ENCODE assay signal across 9 mouse cellular contexts in the genomic region with DNA sequence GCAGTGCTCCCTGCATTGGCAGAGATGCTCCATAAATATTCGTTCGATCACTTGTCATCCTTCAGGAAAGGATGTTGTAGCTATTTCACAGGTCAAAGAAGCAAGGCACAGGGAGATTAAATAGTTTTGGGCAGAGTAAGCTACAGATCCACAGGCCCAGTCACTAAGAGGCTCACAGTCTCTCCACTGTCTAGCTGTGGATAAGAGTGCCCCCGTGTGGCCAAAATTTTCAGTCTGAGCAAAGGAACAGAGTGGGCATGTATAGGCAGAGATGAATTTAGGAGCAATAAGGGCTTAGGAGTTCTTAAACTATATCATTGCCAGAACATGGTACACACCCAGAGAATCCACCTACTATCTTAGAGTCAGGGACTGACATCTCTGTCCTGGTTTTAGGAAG. TPM values are rescaled to one million over a fixed set of nuclear protein-coding genes. Genes with fewer than 3 reads are reported as not detected.
A peak's percentile ranks its signal among the peaks of the same experiment; 100 is the strongest.
DNase-seq lines count a peak whose midpoint lies in the region; ATAC-seq lines count a peak whose summit lies in the region.
"Had no signal": no experiment of that assay in that cellular context is flagged by ENCODE, and none has a peak within 500 bp of the region (broad histone marks: within the 10 kb centered on the region; RNA-seq: fewer than 3 reads in every experiment).

No protein-coding gene starts in this region.

- H3K27ac ChIP-seq in forebrain, embryonic 12.5 days = no peak overlapping the region
- no peak overlapping the region for H3K27ac ChIP-seq in heart, embryonic 16.5 days (ENCODE audit: low read length)
- no peak overlapping the region for H3K27ac ChIP-seq in liver, embryonic 13.5 days
- H3K27ac ChIP-seq in neural tube, embryonic 13.5 days (replicated peaks) = no peak overlapping the region
- H3K27ac ChIP-seq: embryonic facial prominence, embryonic 15.5 days had no signal

- peak; percentile 46 to 63 for DNase-seq in CD8-positive naive resting alpha-beta T cell, adult 2 months (ENCODE audit: low read depth in 2 of 2, low spot score in 2 of 2)
- DNase-seq in c-Kit-positive CD71-negative TER-119-negative erythroid progenitor cells, embryonic 14.5 days (ENCODE audit: low read depth) = peak; percentile 74
- DNase-seq in kidney, postnatal 14 days = peak; percentile 82
- peak; percentile 70 for DNase-seq in liver, embryonic 13.5 days
- peak; percentile 95 for DNase-seq in testis, postnatal 10 days (ENCODE audit: low spot score)

- H3K4me3 ChIP-seq in forebrain, embryonic 12.5 days (replicated peaks) = no peak overlapping the region
- H3K4me3 ChIP-seq in heart, embryonic 16.5 days (ENCODE audit: low read length) = no peak overlapping the region
- H3K4me3 ChIP-seq in liver, embryonic 13.5 days (replicated peaks) = no peak overlapping the region
- no peak overlapping the region for H3K4me3 ChIP-seq in neural tube, embryonic 13.5 days
- H3K4me3 ChIP-seq: embryonic facial prominence, embryonic 15.5 days had no signal

- ATAC-seq in forebrain, embryonic 12.5 days (ENCODE audit: low FRiP score) = peak; percentile 75
- peak; percentile 79; the same call in 1 of the 2 replicates for ATAC-seq in heart, embryonic 16.5 days (replicated peaks; ENCODE audit: extremely low read depth, insufficient read depth, low FRiP score)
- peak; percentile 78 for ATAC-seq in liver, embryonic 13.5 days (ENCODE audit: low read depth)
- ATAC-seq in neural tube, embryonic 13.5 days (ENCODE audit: low read depth) = peak; percentile 85

- H3K4me2 ChIP-seq in forebrain, embryonic 12.5 days = no peak overlapping the region
- H3K4me2 ChIP-seq in heart, embryonic 16.5 days (ENCODE audit: low read depth, low read length) = no peak overlapping the region
- H3K4me2 ChIP-seq in liver, embryonic 13.5 days = no peak overlapping the region
- no peak overlapping the region for H3K4me2 ChIP-seq in neural tube, embryonic 13.5 days
- H3K4me2 ChIP-seq: embryonic facial prominence, embryonic 15.5 days had no signal

- no peaks in the 10 kb centered on the region; the same call in 1 of the 2 replicates for H3K4me1 ChIP-seq in forebrain, embryonic 12.5 days
- H3K4me1 ChIP-seq in heart, embryonic 16.5 days (ENCODE audit: control insufficient read depth, insufficient read depth, low read length) = peaks cover 2% of the 10 kb centered on the region; the same call in 1 of the 2 replicates
- H3K4me1 ChIP-seq in liver, embryonic 13.5 days (replicated peaks) = 0 out of 2 replicates have a peak, but pooled peaks cover 3% of the 10 kb centered on the region
- no peaks in the 10 kb centered on the region for H3K4me1 ChIP-seq in neural tube, embryonic 13.5 days (replicated peaks)
- H3K4me1 ChIP-seq: embryonic facial prominence, embryonic 15.5 days had no signal

- 37% methylated on average over 3 of the region's 3 CpGs for WGBS in forebrain, embryonic 12.5 days
- 23% methylated on average over 3 of the region's 3 CpGs for WGBS in heart, embryonic 16.5 days
- WGBS in liver, embryonic 13.5 days (ENCODE audit: insufficient replicate concordance) = 15% methylated on average over 3 of the region's 3 CpGs
- WGBS in neural tube, embryonic 13.5 days = 35% methylated on average over 3 of the region's 3 CpGs

- no peaks in the 10 kb centered on the region for H3K9me3 ChIP-seq in forebrain, embryonic 12.5 days
- H3K9me3 ChIP-seq in heart, embryonic 16.5 days (replicated peaks; ENCODE audit: control insufficient read depth, low read length) = no peaks in the 10 kb centered on the region
- H3K9me3 ChIP-seq in liver, embryonic 13.5 days (replicated peaks) = no peaks in the 10 kb centered on the region
- no peaks in the 10 kb centered on the region for H3K9me3 ChIP-seq in neural tube, embryonic 13.5 days
- H3K9me3 ChIP-seq: embryonic facial prominence, embryonic 15.5 days had no signal

- H3K27me3 ChIP-seq in forebrain, embryonic 12.5 days = peaks cover 13% of the 10 kb centered on the region
- H3K27me3 ChIP-seq in heart, embryonic 16.5 days (ENCODE audit: control insufficient read depth, insufficient read depth, low read length) = no peaks in the 10 kb centered on the region
- peaks cover 24% of the 10 kb centered on the region for H3K27me3 ChIP-seq in liver, embryonic 13.5 days
- peaks cover 14% of the 10 kb centered on the region for H3K27me3 ChIP-seq in neural tube, embryonic 13.5 days

- H3K36me3 ChIP-seq in forebrain, embryonic 12.5 days (replicated peaks) = no peaks in the 10 kb centered on the region
- H3K36me3 ChIP-seq in heart, embryonic 16.5 days (ENCODE audit: control insufficient read depth, insufficient read depth) = no peaks in the 10 kb centered on the region
- no peaks in the 10 kb centered on the region for H3K36me3 ChIP-seq in liver, embryonic 13.5 days
- H3K36me3 ChIP-seq in neural tube, embryonic 13.5 days = no peaks in the 10 kb centered on the region
- H3K36me3 ChIP-seq: embryonic facial prominence, embryonic 15.5 days had no signal

- H3K9ac ChIP-seq in forebrain, embryonic 12.5 days = no peak overlapping the region
- H3K9ac ChIP-seq in heart, embryonic 16.5 days (ENCODE audit: low read length) = no peak overlapping the region
- H3K9ac ChIP-seq in liver, embryonic 13.5 days = no peak overlapping the region
- no peak overlapping the region for H3K9ac ChIP-seq in neural tube, embryonic 13.5 days
- H3K9ac ChIP-seq: embryonic facial prominence, embryonic 15.5 days had no signal

RNA-seq across cellular contexts. Expression of a gene that starts 26.0 kb away (rescaled TPM):
- 0.08 TPM in 2 replicates for polyA plus RNA-seq in forebrain, embryonic 12.5 days (2016; fragmentation: Nextera tagmentation; extraction: Ambion mirVana)
- not detected in 2 replicates for polyA plus RNA-seq in heart, embryonic 16.5 days (2015; fragmentation: Nextera tagmentation; extraction: Ambion mirVana)
- not detected in 2 replicates for polyA plus RNA-seq in liver, embryonic 13.5 days (2015; fragmentation: Nextera tagmentation; extraction: Ambion mirVana)
- 0.32 and 0.33 TPM in 2 replicates for polyA plus RNA-seq in neural tube, embryonic 13.5 days (2015; fragmentation: Nextera tagmentation; extraction: Ambion mirVana)

RNA-seq across cellular contexts. Expression of a gene that starts 39.1 kb away (rescaled TPM):
- polyA plus RNA-seq in forebrain, embryonic 12.5 days (2016; fragmentation: Nextera tagmentation; extraction: Ambion mirVana) = 11.9 and 12.1 TPM in 2 replicates
- 18.6 and 19.0 TPM in 2 replicates for polyA plus RNA-seq in heart, embryonic 16.5 days (2015; fragmentation: Nextera tagmentation; extraction: Ambion mirVana)
- polyA plus RNA-seq in liver, embryonic 13.5 days (2015; fragmentation: Nextera tagmentation; extraction: Ambion mirVana) = 5.3 and 6.0 TPM in 2 replicates
- polyA plus RNA-seq in neural tube, embryonic 13.5 days (2015; fragmentation: Nextera tagmentation; extraction: Ambion mirVana) = 19.1 and 21.9 TPM in 2 replicates
